Mouse (Mus musculus): ENCODE results near the gene Otud3.

- TF ChIP-seq GATA1 (IDR thresholded peaks at IDR 0.05; ENCODE audit: low read length) (no peak), TAL1 (IDR thresholded peaks at IDR 0.05; ENCODE audit: low read length) (no peak)
Observed at GRCm38 (mm10) chr4:138856491-138856890, 57.3 kb downstream of the Otud3 start.

All from erythroblast, embryonic 14.5 days (primary cell).